Mouse (Mus musculus) common myeloid progenitor, adult 5-6 weeks (primary cell): ENCODE measurements around the gene Bbs5. TPM values are rescaled to one million over a fixed set of nuclear protein-coding genes. Genes with fewer than 3 reads are reported as not detected.
"Not testable (repeated sequence)": the region's sequence is repeated elsewhere in the genome, so short reads cannot be mapped to it uniquely, and the experiment has no call there.

ENCODE experiments used
- ATAC-seq: replicated peaks from 2 replicates; pipeline ENCODE4 v1.8.0; 2016; ENCODE audit warnings: low read depth, mild to moderate bottlenecking, moderate TSS enrichment, inconsistent platforms; ENCODE audit not compliant: poor library complexity, severe bottlenecking
- total RNA-seq: library from RNA; stranded (forward); fragments of 200-1000, 187-1606 nt; gene quantifications from 2 replicates; pipeline ENCODE4 v1.2.3, GENCODE M21; 2017

Bbs5 gene
- 4.2 and 8.4 TPM in 2 replicates for total RNA-seq

- peak; percentile 98 for ATAC-seq
Measured at GRCm38 (mm10) chr2:69646726-69647490, at the start of gene Bbs5. TSS of gene Bbs5 (plus strand) at chr2:69647171.

- ATAC-seq: no peak
Measured at GRCm38 (mm10) chr2:69603726-69604393, 43.1 kb upstream of the Bbs5 start.

- no peak for ATAC-seq
Measured at GRCm38 (mm10) chr2:69606621-69607020, 40.4 kb upstream of the Bbs5 start.

- no peak for ATAC-seq
Measured at GRCm38 (mm10) chr2:69612237-69612636, 34.7 kb upstream of the Bbs5 start.

GRCm38 (mm10) chr2:69612716-69613115, 34.3 kb upstream of the Bbs5 start:
- no peak for ATAC-seq

- ATAC-seq: peak; percentile 72
Measured at GRCm38 (mm10) chr2:69613237-69613636, 33.7 kb upstream of the Bbs5 start.

GRCm38 (mm10) chr2:69618336-69618735, 28.6 kb upstream of the Bbs5 start:
- ATAC-seq: no peak

- no peak for ATAC-seq
Measured at GRCm38 (mm10) chr2:69619286-69619685, 27.7 kb upstream of the Bbs5 start.

- no peak for ATAC-seq
Measured at GRCm38 (mm10) chr2:69629215-69629614, 17.8 kb upstream of the Bbs5 start.

GRCm38 (mm10) chr2:69629914-69630313, 17.1 kb upstream of the Bbs5 start:
- ATAC-seq: no peak

GRCm38 (mm10) chr2:69630792-69631191, 16.2 kb upstream of the Bbs5 start:
- ATAC-seq: no peak

GRCm38 (mm10) chr2:69631449-69631848, 15.5 kb upstream of the Bbs5 start:
- no peak; the same call in 1 of the 2 replicates for ATAC-seq

- peak; percentile 94 for ATAC-seq
Measured at GRCm38 (mm10) chr2:69635064-69635701, 11.8 kb upstream of the Bbs5 start.

GRCm38 (mm10) chr2:69635807-69636206, 11.2 kb upstream of the Bbs5 start:
- peak; percentile 57; the same call in 1 of the 2 replicates for ATAC-seq

GRCm38 (mm10) chr2:69637989-69638388, 9.0 kb upstream of the Bbs5 start:
- ATAC-seq: not testable (repeated sequence)

- ATAC-seq: no peak
Measured at GRCm38 (mm10) chr2:69640100-69640499, 6.9 kb upstream of the Bbs5 start.

GRCm38 (mm10) chr2:69644968-69645617, 1.9 kb upstream of the Bbs5 start:
- no peak for ATAC-seq

GRCm38 (mm10) chr2:69649716-69650115, 2.7 kb downstream of the Bbs5 start:
- ATAC-seq: no peak

- no peak for ATAC-seq
Measured at GRCm38 (mm10) chr2:69659326-69659725, 12.4 kb downstream of the Bbs5 start.

GRCm38 (mm10) chr2:69663827-69664476, 17.0 kb downstream of the Bbs5 start:
- peak; percentile 39; the same call in 1 of the 2 replicates for ATAC-seq
